ENCODE assay signal across 7 mouse cellular contexts in the genomic region with DNA sequence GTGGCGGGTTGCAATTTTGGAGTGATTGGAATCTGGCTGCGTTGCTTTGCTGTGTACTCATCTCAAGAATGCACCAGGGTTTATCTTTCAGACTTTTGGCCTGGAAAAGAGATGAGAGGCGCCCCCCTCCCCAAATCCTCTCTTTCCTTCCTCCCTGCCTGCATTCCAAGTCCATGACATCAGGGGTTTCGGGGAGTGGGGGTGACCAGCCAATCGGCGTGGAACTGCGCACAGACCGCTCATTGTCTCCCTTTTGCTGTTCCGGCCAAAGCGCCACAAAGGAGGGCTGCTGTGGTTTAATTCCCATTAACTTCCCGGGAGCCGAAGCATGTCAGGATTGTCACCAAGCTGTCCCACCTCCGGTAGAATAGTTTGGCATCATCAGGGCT. TPM values are rescaled to one million over a fixed set of nuclear protein-coding genes. Genes with fewer than 3 reads are reported as not detected.
DNase-seq lines count a peak whose midpoint lies in the region; ATAC-seq lines count a peak whose summit lies in the region.

No protein-coding gene starts in this region.

- DNase-seq in adrenal gland, postnatal 10 days, result peak; percentile 74
- peak; percentile 93 for DNase-seq in embryo, embryonic 11 days
- DNase-seq in gastrocnemius, postnatal 36 days, result peak; percentile 50 to 51
- DNase-seq in left cerebral cortex, postnatal 25 days (ENCODE audit: low spot score in 2 of 2), result peak; percentile 40 to 49
- peak; percentile 96 for DNase-seq in mesoderm, embryonic 11.5 days (ENCODE audit: low read depth, low spot score)
- peak; percentile 39 for DNase-seq in skeletal muscle tissue, adult 2 months (ENCODE audit: low read depth, low spot score)

- peaks cover 22% of the 10 kb centered on the region for H3K4me1 ChIP-seq in intestine, embryonic 16.5 days (ENCODE audit: control insufficient read depth, insufficient read depth, low read length)

- peak overlapping the region; percentile 78 for H3K4me3 ChIP-seq in intestine, embryonic 16.5 days (ENCODE audit: low read length)

- H3K36me3 ChIP-seq in intestine, embryonic 16.5 days (ENCODE audit: control insufficient read depth, insufficient read depth, low read length), result no peaks in the 10 kb centered on the region

- no peaks in the 10 kb centered on the region for H3K9me3 ChIP-seq in intestine, embryonic 16.5 days (ENCODE audit: control insufficient read depth, low read length)

- peak overlapping the region; percentile 97 for H3K27ac ChIP-seq in intestine, embryonic 16.5 days (ENCODE audit: low read length)

- intact Hi-C loops in gastrocnemius, postnatal 36 days (cut with DNase I), result loop anchor here (5.0 kb wide), 2 partner anchors 65 to 120 kb away; no protein-coding TSS in a partner anchor
- intact Hi-C loops in left cerebral cortex, postnatal 25 days (cut with DNase I), result loop anchor here (2.0 to 5.0 kb wide), 3 partner anchors 70 to 117 kb away; no protein-coding TSS in a partner anchor

- WGBS in intestine, embryonic 16.5 days, result under 1% methylated on average over 13 of the region's 13 CpGs

- no peaks in the 10 kb centered on the region for H3K27me3 ChIP-seq in intestine, embryonic 16.5 days (replicated peaks; ENCODE audit: control insufficient read depth, insufficient read depth, low read length)

- peak; percentile 45 for ATAC-seq in intestine, embryonic 16.5 days

- peak overlapping the region; percentile 93 for H3K4me2 ChIP-seq in intestine, embryonic 16.5 days (ENCODE audit: low read depth, low read length)

- H3K9ac ChIP-seq in intestine, embryonic 16.5 days (ENCODE audit: low read depth, low read length), result peak overlapping the region; percentile 81

RNA-seq across cellular contexts. Expression of a gene that starts 1.2 kb away (rescaled TPM):
- 100 to 1,000 TPM; 148 to 215 TPM for total RNA-seq in adrenal gland, postnatal 10 days (2021)
- total RNA-seq in gastrocnemius, postnatal 36 days (2021), result 10 to 100 TPM; 19.5 to 22.7 TPM
- 334 and 375 TPM in 2 replicates for polyA plus RNA-seq in intestine, embryonic 16.5 days (2015; fragmentation: Nextera tagmentation; extraction: Ambion mirVana)
- total RNA-seq in left cerebral cortex, postnatal 25 days (2021), result 10 to 100 TPM; 66.1 to 66.7 TPM

Comparison
In these comparisons a context has a peak if more than half of its experiments do, and no peak if none do; other contexts are left out.
1. Peak in every context shown above with its lines: DNase-seq, ATAC-seq, H3K4me3 ChIP-seq and H3K27ac ChIP-seq.
2. DNase-seq: peak in every context shown above with its lines; median percentile 96 in mesoderm, embryonic 11.5 days; 93 in embryo, embryonic 11 days; 74 in adrenal gland, postnatal 10 days; 50 in gastrocnemius, postnatal 36 days; 44 in left cerebral cortex, postnatal 25 days; 39 in skeletal muscle tissue, adult 2 months.